Mouse (Mus musculus) liver, embryonic 13.5 days (tissue): ENCODE results near the gene Wdr20. TPM values are rescaled to one million over a fixed set of nuclear protein-coding genes. Genes with fewer than 3 reads are reported as not detected.
A peak's percentile ranks its signal among the peaks of the same experiment; 100 is the strongest.

Experiments used
- ATAC-seq: fragments of 200-750 bp; cut with Nextera tagmentation; 2 replicates; pipeline ENCODE4 v1.8.0; 2017; ENCODE audit warnings: low read depth, mild to moderate bottlenecking, moderate number of reproducible peaks, moderate library complexity
- DNase-seq: peaks from one replicate; pipeline ENCODE4 v3.0.0; 2022
- H3K27ac ChIP-seq: fragments of 300-500 bp; sonication (generic); 2 replicates; pipeline ENCODE4 v1.5.1; 2015; ENCODE audit warnings: moderate library complexity, mild to moderate bottlenecking, inconsistent platforms
- H3K27me3 ChIP-seq: fragments of 300-500 bp; sonication (generic); 2 replicates; pipeline ENCODE4 v1.6.1; 2015; ENCODE audit warnings: mild to moderate bottlenecking, inconsistent platforms
- H3K36me3 ChIP-seq: fragments of 300-500 bp; sonication (generic); 2 replicates; pipeline ENCODE4 v1.6.1; 2015; ENCODE audit warnings: mild to moderate bottlenecking, inconsistent platforms
- H3K4me1 ChIP-seq: fragments of 300-500 bp; sonication (generic); replicated peaks from 2 replicates; pipeline ENCODE4 v1.6.1; 2015; ENCODE audit warnings: inconsistent platforms
- H3K4me2 ChIP-seq: fragments of 300-500 bp; sonication (generic); 2 replicates; pipeline ENCODE4 v1.6.1; 2015; ENCODE audit warnings: inconsistent platforms, mild to moderate bottlenecking, moderate library complexity
- H3K4me3 ChIP-seq: fragments of 300-500 bp; sonication (generic); replicated peaks from 2 replicates; pipeline ENCODE4 v1.5.1; 2015; ENCODE audit warnings: mild to moderate bottlenecking, inconsistent platforms
- H3K9ac ChIP-seq: fragments of 300-500 bp; sonication (generic); 2 replicates; pipeline ENCODE4 v1.6.1; 2015; ENCODE audit warnings: mild to moderate bottlenecking, inconsistent platforms
- H3K9me3 ChIP-seq: fragments of 300-500 bp; sonication (generic); replicated peaks from 2 replicates; pipeline ENCODE4 v1.6.1; 2016; ENCODE audit warnings: inconsistent platforms
- WGBS: fragments of 180-500 bp; shearing (Covaris S2); methylation state at CpG from one replicate; pipeline ENCODE4 v1.1.7; 2015; ENCODE audit not compliant: insufficient replicate concordance; 5-methylcytosine and 5-hydroxymethylcytosine counted together
- polyA plus RNA-seq: library from polyadenylated mRNA; unstranded; fragments of >200 nt; fragmentation: Nextera tagmentation; extraction: Ambion mirVana; gene quantifications from 2 replicates; pipeline ENCODE4 v1.2.1, GENCODE M21; 2015

The Wdr20 gene
- polyA plus RNA-seq, 1 experiment from 2014 or later: 9.4 TPM

DNA sequence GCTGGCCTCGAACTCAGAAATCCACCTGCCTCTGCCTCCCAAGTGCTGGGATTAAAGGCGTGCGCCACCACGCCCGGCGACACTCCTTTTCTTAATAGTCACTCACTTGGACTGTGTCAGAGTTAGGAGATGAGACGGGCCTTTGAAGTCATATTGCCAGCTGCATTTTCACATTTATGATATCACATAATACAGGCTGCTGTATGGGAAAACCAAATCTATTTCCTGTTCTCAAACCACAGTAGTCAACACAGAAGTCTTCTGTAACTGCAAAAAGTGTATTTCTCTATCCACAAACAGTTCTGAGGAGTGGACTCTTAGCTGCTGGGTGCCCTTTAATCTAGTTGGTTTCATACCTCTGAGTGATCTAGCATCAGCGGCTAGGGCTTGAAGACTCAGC is 21.2 kb downstream of the Wdr20 start:
- Histone ChIP-seq H3K27ac (no peak overlapping the region), H3K27me3 (no peaks in the 10 kb centered on the region), H3K4me3 (no peak overlapping the region), H3K4me2 (no peak overlapping the region), H3K9ac (no peak overlapping the region), H3K4me1 (peaks cover 47% of the 10 kb centered on the region), H3K36me3 (peaks cover 19% of the 10 kb centered on the region), H3K9me3 (no peaks in the 10 kb centered on the region)
- no peak for DNase-seq
- ATAC-seq: no peak
- 78% methylated on average over 8 of the region's 8 CpGs for WGBS

- no peak overlapping the region for H3K9ac ChIP-seq
- no peaks in the 10 kb centered on the region for H3K36me3 ChIP-seq
- DNase-seq: no peak
- no peaks in the 10 kb centered on the region for H3K27me3 ChIP-seq
- H3K9me3 ChIP-seq: no peaks in the 10 kb centered on the region
- H3K4me3 ChIP-seq: no peak overlapping the region
- H3K4me1 ChIP-seq: peaks cover 34% of the 10 kb centered on the region
- 56% methylated on average over 2 of the region's 2 CpGs for WGBS
- H3K27ac ChIP-seq: no peak overlapping the region
- H3K4me2 ChIP-seq: no peak overlapping the region
- ATAC-seq: no peak
Observed at GRCm38 (mm10) chr12:110762321-110762720, 24.6 kb downstream of the Wdr20 start.

- Histone ChIP-seq H3K27me3 (no peaks in the 10 kb centered on the region), H3K4me1 (peaks cover 38% of the 10 kb centered on the region), H3K36me3 (no peaks in the 10 kb centered on the region), H3K9me3 (no peaks in the 10 kb centered on the region), H3K4me3 (no peak overlapping the region), H3K27ac (no peak overlapping the region), H3K4me2 (no peak overlapping the region), H3K9ac (no peak overlapping the region)
- ATAC-seq (no peak), DNase-seq (no peak)
- 28% methylated on average over 5 of the region's 5 CpGs for WGBS
Observed at GRCm38 (mm10) chr12:110764531-110764930, 26.8 kb downstream of the Wdr20 start.

DNA sequence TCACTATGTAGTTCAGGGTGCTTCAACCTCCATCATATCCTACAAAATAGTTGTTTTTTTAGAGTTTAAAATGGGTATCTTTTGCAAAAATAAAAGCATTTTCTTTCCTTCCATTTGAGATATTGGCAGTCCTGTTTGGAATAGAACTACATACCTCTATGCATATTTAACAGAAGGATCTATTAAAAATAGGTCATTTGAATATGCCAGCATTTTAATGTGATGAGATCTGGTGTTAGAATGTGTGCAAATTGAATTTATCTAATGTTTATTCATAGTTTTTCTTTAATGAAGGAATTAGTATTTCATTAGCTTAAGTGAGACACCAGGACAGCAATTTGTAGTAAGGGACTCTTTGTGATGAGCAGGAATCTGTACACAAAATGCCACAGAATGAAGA is 30.8 kb downstream of the Wdr20 start:
- ATAC-seq (no peak), DNase-seq (no peak)
- Histone ChIP-seq H3K36me3 (no peaks in the 10 kb centered on the region), H3K4me2 (no peak overlapping the region), H3K4me1 (peaks cover 48% of the 10 kb centered on the region), H3K9ac (no peak overlapping the region), H3K27ac (no peak overlapping the region), H3K4me3 (no peak overlapping the region), H3K9me3 (no peaks in the 10 kb centered on the region), H3K27me3 (no peaks in the 10 kb centered on the region)

DNA sequence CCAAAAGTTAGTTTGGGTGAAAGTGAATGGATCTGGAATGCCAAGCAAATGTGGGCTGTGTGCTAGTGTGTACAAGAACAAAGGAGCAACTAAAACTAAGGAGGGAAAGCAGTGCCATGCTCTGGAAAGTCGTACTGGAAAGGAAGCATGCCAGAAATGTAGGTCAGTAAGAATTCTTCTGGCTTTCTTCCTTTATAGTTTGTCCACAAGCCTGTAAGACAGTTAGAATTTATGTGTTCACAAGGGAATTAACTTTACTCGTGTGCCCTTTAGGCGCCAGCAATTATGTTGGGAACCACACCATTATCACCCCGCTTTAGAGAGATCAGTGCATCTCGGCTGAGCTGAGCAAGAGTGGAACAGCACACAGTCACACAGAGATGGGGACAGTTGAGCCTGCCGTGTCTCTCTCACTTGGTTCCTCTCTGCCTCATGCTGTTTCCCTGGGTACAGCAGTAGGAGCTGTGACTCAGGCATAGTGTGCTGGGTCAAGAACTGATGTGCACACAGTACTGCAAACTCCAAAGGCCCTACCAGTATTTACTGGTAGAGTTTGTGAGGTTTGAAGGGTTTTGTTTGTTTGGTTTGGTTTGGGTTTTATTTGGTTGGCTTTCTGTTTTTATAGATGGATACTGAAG is 32.0 kb downstream of the Wdr20 start:
- no peak overlapping the region for H3K27ac ChIP-seq
- H3K9ac ChIP-seq: no peak overlapping the region
- no peaks in the 10 kb centered on the region for H3K36me3 ChIP-seq
- no peaks in the 10 kb centered on the region for H3K9me3 ChIP-seq
- no peaks in the 10 kb centered on the region for H3K27me3 ChIP-seq
- peaks cover 48% of the 10 kb centered on the region for H3K4me1 ChIP-seq
- no peak for ATAC-seq
- no peak overlapping the region for H3K4me2 ChIP-seq
- DNase-seq: no peak
- WGBS: 57% methylated on average over 6 of the region's 6 CpGs
- H3K4me3 ChIP-seq: no peak overlapping the region

DNA sequence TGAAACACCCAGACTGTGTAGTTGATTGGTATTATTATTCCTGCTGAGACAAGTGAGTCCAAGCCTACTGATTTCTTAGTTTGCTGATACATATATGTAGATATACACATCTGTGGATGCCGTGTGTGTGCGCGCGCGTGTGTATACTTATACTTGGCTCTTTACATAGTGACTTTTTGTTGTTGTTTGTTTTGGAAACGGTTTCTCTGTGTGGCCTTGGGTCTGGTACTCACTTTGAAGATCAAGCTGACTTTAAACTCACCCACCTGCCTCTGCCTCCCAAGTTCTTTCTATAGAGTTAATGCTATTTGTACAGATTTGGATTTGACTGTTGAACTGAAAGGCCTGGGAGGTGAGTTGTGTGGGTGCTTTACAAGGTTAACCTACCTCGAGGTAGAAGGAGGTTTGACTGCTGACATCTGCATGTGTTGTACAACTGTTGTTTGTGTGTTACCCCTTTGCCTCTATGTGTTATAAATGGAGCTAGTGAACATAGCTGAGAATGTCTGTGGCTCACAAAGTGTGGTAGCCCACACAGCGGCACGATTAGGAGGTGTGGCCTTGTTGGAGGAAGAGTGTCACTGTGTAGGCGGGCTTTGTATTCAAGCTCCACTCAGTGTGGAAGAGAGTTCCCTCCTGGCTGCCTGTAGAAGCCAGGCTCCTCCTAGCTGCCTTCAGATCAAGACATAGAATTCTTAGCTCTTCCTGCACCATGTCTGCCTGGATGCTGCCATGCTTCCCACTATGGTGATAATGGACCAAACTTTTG is 32.9 kb downstream of the Wdr20 start:
- no peaks in the 10 kb centered on the region for H3K27me3 ChIP-seq
- no peaks in the 10 kb centered on the region for H3K36me3 ChIP-seq
- DNase-seq (no peak), ATAC-seq (no peak; the same call in 1 of the 2 replicates)
- no peak overlapping the region for H3K9ac ChIP-seq
- WGBS: 71% methylated on average over 10 of the region's 10 CpGs
- no peaks in the 10 kb centered on the region for H3K9me3 ChIP-seq
- H3K27ac ChIP-seq: no peak overlapping the region
- no peak overlapping the region for H3K4me2 ChIP-seq
- H3K4me1 ChIP-seq: peaks cover 52% of the 10 kb centered on the region
- H3K4me3 ChIP-seq: no peak overlapping the region

- DNase-seq: no peak
- no peak overlapping the region for H3K4me2 ChIP-seq
- H3K27me3 ChIP-seq: no peaks in the 10 kb centered on the region
- no peak overlapping the region for H3K27ac ChIP-seq
- 87% methylated on average over 6 of the region's 6 CpGs for WGBS
- H3K36me3 ChIP-seq: no peaks in the 10 kb centered on the region
- H3K4me1 ChIP-seq: peaks cover 58% of the 10 kb centered on the region
- no peak overlapping the region for H3K9ac ChIP-seq
- H3K9me3 ChIP-seq: no peaks in the 10 kb centered on the region
- ATAC-seq: no peak
- H3K4me3 ChIP-seq: no peak overlapping the region
Observed at GRCm38 (mm10) chr12:110771961-110772360, 34.2 kb downstream of the Wdr20 start.

DNA sequence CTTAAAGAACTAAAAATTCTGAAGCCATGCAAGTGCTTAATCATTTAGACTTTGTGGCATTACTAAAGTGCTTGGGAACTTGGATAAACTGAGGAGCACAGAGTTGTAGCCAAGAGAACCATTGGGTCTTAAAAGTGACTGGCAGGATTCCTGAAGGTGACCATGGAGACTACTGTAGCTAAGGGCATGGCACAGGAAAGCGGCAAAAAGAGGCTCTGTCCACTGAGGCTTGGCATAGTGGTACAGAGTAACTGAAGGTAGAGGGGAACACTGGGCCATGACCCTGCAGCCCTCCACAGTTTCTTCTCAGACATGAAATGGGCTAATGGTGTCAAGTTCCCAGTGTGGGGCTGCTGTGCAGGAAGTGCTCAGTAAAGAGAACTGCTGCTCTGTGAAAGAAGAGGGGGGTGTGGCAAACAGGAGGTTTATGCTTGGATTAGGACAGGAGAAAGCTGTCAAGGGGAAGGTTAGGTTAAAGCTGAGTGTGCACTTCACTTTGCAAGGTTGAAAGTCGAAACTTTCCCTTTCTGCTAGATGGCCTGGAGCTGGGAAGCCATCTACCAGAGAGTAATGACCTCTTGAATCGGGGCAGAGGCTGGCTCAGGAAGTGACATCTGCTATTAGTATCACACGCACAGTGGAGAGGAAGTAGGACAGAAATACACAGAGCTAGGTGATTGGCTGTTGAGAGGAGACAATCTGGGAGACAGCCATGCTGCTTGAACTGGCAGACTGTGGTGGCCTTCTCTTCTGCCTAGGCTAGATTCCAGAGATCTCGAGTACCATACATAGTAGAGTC is 38.1 kb downstream of the Wdr20 start:
- no peaks in the 10 kb centered on the region for H3K9me3 ChIP-seq
- H3K9ac ChIP-seq: no peak overlapping the region
- DNase-seq (no peak), ATAC-seq (peak; percentile 35; the same call in 1 of the 2 replicates)
- 0 out of 2 replicates have a peak overlapping the region, but pooled peaks have one; percentile 10 for H3K27ac ChIP-seq
- peaks cover 50% of the 10 kb centered on the region for H3K4me1 ChIP-seq
- H3K36me3 ChIP-seq: peaks cover 13% of the 10 kb centered on the region
- no peak overlapping the region for H3K4me3 ChIP-seq
- 41% methylated on average over 5 of the region's 5 CpGs for WGBS
- H3K27me3 ChIP-seq: no peaks in the 10 kb centered on the region
- H3K4me2 ChIP-seq: no peak overlapping the region

- Histone ChIP-seq H3K27me3 (no peaks in the 10 kb centered on the region), H3K27ac (no peak overlapping the region), H3K4me3 (no peak overlapping the region), H3K4me1 (peaks cover 54% of the 10 kb centered on the region), H3K36me3 (peaks cover 16% of the 10 kb centered on the region), H3K4me2 (no peak overlapping the region), H3K9ac (no peak overlapping the region), H3K9me3 (no peaks in the 10 kb centered on the region)
- DNase-seq (no peak), ATAC-seq (no peak)
- 67% methylated on average over 5 of the region's 5 CpGs for WGBS
Observed at GRCm38 (mm10) chr12:110777853-110778252, 40.1 kb downstream of the Wdr20 start.

- no peak overlapping the region for H3K27ac ChIP-seq
- WGBS: 54% methylated on average over 7 of the region's 7 CpGs
- no peak overlapping the region for H3K9ac ChIP-seq
- no peaks in the 10 kb centered on the region for H3K27me3 ChIP-seq
- no peak for ATAC-seq
- no peaks in the 10 kb centered on the region for H3K9me3 ChIP-seq
- no peak overlapping the region for H3K4me3 ChIP-seq
- no peak overlapping the region for H3K4me2 ChIP-seq
- H3K4me1 ChIP-seq: peaks cover 54% of the 10 kb centered on the region
- H3K36me3 ChIP-seq: peaks cover 19% of the 10 kb centered on the region
- no peak for DNase-seq
Observed at GRCm38 (mm10) chr12:110779296-110779695, 41.6 kb downstream of the Wdr20 start.

DNA sequence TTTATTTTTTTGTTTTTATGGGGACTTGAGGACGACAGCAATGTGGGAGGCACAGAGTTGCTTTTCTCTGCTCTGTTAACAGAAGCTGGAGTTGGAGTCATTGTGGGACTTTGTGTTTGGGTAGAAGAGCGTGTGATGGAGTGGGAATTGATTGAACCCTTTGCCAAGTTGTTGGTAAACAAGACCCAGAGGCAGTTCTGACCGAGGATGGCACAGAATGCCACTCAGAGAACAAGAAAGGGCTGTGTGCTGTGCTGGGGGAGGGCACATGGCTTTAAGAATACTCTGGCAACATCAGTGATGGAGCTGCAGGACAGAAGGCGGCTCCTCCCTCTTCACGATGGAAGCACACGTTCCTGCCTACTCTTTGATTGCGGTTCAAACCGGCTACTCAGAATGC is 43.4 kb downstream of the Wdr20 start:
- peaks cover 26% of the 10 kb centered on the region for H3K36me3 ChIP-seq
- no peak overlapping the region for H3K9ac ChIP-seq
- H3K4me2 ChIP-seq: no peak overlapping the region
- H3K27ac ChIP-seq: no peak overlapping the region
- H3K27me3 ChIP-seq: no peaks in the 10 kb centered on the region
- H3K4me3 ChIP-seq: no peak overlapping the region
- H3K4me1 ChIP-seq: peaks cover 45% of the 10 kb centered on the region
- DNase-seq (no peak), ATAC-seq (no peak)
- WGBS: 83% methylated on average over 8 of the region's 8 CpGs
- no peaks in the 10 kb centered on the region for H3K9me3 ChIP-seq
